Mouse (Mus musculus): ENCODE results near the gene Sema3e.

DNA sequence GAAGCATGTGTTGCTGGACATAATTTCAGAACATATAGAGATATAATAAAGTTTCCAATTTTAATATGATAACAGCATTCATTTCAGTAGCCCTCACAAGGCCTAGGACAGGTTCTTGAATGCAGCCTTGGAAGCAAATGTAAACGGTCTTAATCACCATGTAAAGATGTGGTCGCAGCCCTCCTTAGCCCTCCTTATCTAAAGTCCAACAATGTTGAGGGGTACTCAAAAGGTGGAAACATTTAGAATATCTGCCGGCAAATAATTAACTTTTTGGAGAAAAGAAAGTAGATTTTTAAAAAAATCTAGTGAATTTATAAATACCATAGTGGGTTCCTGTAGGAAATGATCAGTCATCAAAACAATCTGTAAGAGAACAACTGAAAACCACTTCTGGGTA is 73.6 kb downstream of the Sema3e start:
- TF ChIP-seq EP300 (IDR thresholded peaks at IDR 0.05; ENCODE audit: low read depth): no peak
- no peak for TF ChIP-seq CTCF (IDR thresholded peaks at IDR 0.05; ENCODE audit: low read depth)

Measured in liver, embryonic 14.5 days (tissue).